17 mouse cellular contexts compared by ENCODE assay signal in genomic region chr15:26100199-26100598, GRCm38 (mm10).
"Had no signal": no experiment of that assay in that cellular context is flagged by ENCODE, and none has a peak within 500 bp of the region (broad histone marks: within the 10 kb centered on the region; RNA-seq: fewer than 3 reads in every experiment).

No protein-coding gene starts in this region.

- H3K36me3 ChIP-seq: lung, embryonic 15.5 days; midbrain, embryonic 10.5 days; midbrain, embryonic 12.5 days; neural tube, embryonic 12.5 days; stomach, embryonic 15.5 days had no signal

- H3K27me3 ChIP-seq: lung, embryonic 15.5 days; midbrain, embryonic 12.5 days; neural tube, embryonic 12.5 days; stomach, embryonic 15.5 days had no signal

- H3K27ac ChIP-seq: lung, embryonic 15.5 days; macrophage; midbrain, embryonic 10.5 days; midbrain, embryonic 12.5 days; neural tube, embryonic 12.5 days; stomach, embryonic 15.5 days; stomach, postnatal 0 days had no signal

- H3K4me3 ChIP-seq: lung, embryonic 15.5 days; midbrain, embryonic 10.5 days; midbrain, embryonic 12.5 days; neural tube, embryonic 12.5 days; stomach, embryonic 15.5 days had no signal

- H3K4me2 ChIP-seq: lung, embryonic 15.5 days; midbrain, embryonic 12.5 days; neural tube, embryonic 12.5 days; stomach, embryonic 15.5 days had no signal

- H3K9ac ChIP-seq: liver, postnatal 0 days; lung, embryonic 15.5 days; midbrain, embryonic 12.5 days; neural tube, embryonic 12.5 days; stomach, embryonic 15.5 days had no signal

- H3K4me1 ChIP-seq: lung, embryonic 15.5 days; midbrain, embryonic 10.5 days; midbrain, embryonic 12.5 days; neural tube, embryonic 12.5 days; stomach, embryonic 15.5 days had no signal

- ATAC-seq: liver, postnatal 0 days; lung, postnatal 0 days; midbrain, embryonic 16.5 days had no signal

- DNase-seq: liver, postnatal 0 days; lung, adult 2 months; lung, postnatal 14 days; lung, postnatal 36 days; midbrain, embryonic 14.5 days; right cerebral cortex, postnatal 14 days; thymus, adult 2 months; thymus, postnatal 36 days had no signal

- H3K9me3 ChIP-seq: lung, embryonic 15.5 days; midbrain, embryonic 10.5 days; midbrain, embryonic 12.5 days; neural tube, embryonic 12.5 days; stomach, embryonic 15.5 days had no signal
